Mouse (Mus musculus) hindbrain, embryonic 11.5 days (tissue): ENCODE data around the gene Gnaq. TPM values are rescaled to one million over a fixed set of nuclear protein-coding genes. Genes with fewer than 3 reads are reported as not detected.

Experiments used
- ATAC-seq: fragments of 200-750 bp; cut with Nextera tagmentation; 2 replicates; pipeline ENCODE4 v1.8.0; 2017; ENCODE audit warnings: mild to moderate bottlenecking, moderate TSS enrichment, moderate library complexity; ENCODE audit not compliant: low FRiP score
- DNase-seq: peaks from one replicate; pipeline ENCODE4 v3.0.0-alpha.2; 2015; ENCODE audit warnings: low spot score
- H3K27ac ChIP-seq: fragments of 300-500 bp; sonication (generic); 2 replicates; pipeline ENCODE4 v1.5.1; 2014; ENCODE audit warnings: mild to moderate bottlenecking, low read depth, low read length
- H3K27me3 ChIP-seq: fragments of 300-500 bp; sonication (generic); 2 replicates; pipeline ENCODE4 v1.6.1; 2014; ENCODE audit warnings: mild to moderate bottlenecking, low read length, moderate library complexity, mixed read lengths; ENCODE audit not compliant: control insufficient read depth, insufficient read depth
- H3K36me3 ChIP-seq: fragments of 300-500 bp; sonication (generic); 2 replicates; pipeline ENCODE4 v1.6.1; 2014; ENCODE audit warnings: mild to moderate bottlenecking, low read length, moderate library complexity, mixed read lengths; ENCODE audit not compliant: control insufficient read depth, insufficient read depth
- H3K4me1 ChIP-seq: fragments of 300-500 bp; sonication (generic); replicated peaks from 2 replicates; pipeline ENCODE4 v1.6.1; 2014; ENCODE audit warnings: low read length, mixed read lengths; ENCODE audit not compliant: control insufficient read depth, insufficient read depth
- H3K4me2 ChIP-seq: fragments of 300-500 bp; sonication (generic); replicated peaks from 2 replicates; pipeline ENCODE4 v1.6.1; 2014; ENCODE audit warnings: mild to moderate bottlenecking, low read depth, low read length
- H3K4me3 ChIP-seq: fragments of 300-500 bp; sonication (generic); 2 replicates; pipeline ENCODE4 v1.5.1; 2014; ENCODE audit warnings: low read depth, low read length
- H3K9ac ChIP-seq: fragments of 300-500 bp; sonication (generic); 2 replicates; pipeline ENCODE4 v1.6.1; 2014; ENCODE audit warnings: low read depth, low read length
- H3K9me3 ChIP-seq: fragments of 300-500 bp; sonication (generic); 2 replicates; pipeline ENCODE4 v1.6.1; 2016; ENCODE audit warnings: low read length; ENCODE audit not compliant: control insufficient read depth
- WGBS: fragments of 180-500 bp; shearing (Covaris S2); extraction: QIAGEN DNeasy Blood & Tissue Kit; methylation state at CpG from one replicate; pipeline ENCODE4 v1.1.7; 2014; 5-methylcytosine and 5-hydroxymethylcytosine counted together
- polyA plus RNA-seq: library from polyadenylated mRNA; unstranded; fragments of >200 nt; fragmentation: Nextera tagmentation; extraction: Ambion mirVana; gene quantifications from 2 replicates; pipeline ENCODE4 v1.2.1, GENCODE M21; 2014

The Gnaq gene
- polyA plus RNA-seq, 1 experiment from 2014 or later, result 23.2 TPM

GRCm38 (mm10) chr19:16314295-16314821 is 181.7 kb downstream of the Gnaq start:
- DNase-seq (no peak), ATAC-seq (no peak)
- Histone ChIP-seq H3K4me1 (0 out of 2 replicates have a peak, but pooled peaks cover 2% of the 10 kb centered on the region), H3K4me2 (no peak overlapping the region), H3K9ac (no peak overlapping the region), H3K27ac (no peak overlapping the region), H3K4me3 (no peak overlapping the region), H3K9me3 (no peaks in the 10 kb centered on the region), H3K27me3 (no peaks in the 10 kb centered on the region), H3K36me3 (no peaks in the 10 kb centered on the region)
- WGBS, result 54% methylated on average over 4 of the region's 4 CpGs

- 92% methylated on average over 4 of the region's 4 CpGs for WGBS
- no peak for ATAC-seq
- no peaks in the 10 kb centered on the region for H3K27me3 ChIP-seq
Observed at GRCm38 (mm10) chr19:16315525-16315924, 182.9 kb downstream of the Gnaq start.

GRCm38 (mm10) chr19:16318128-16318811 is 185.6 kb downstream of the Gnaq start:
- WGBS, result 70% methylated on average over 14 of the region's 14 CpGs
- DNase-seq, result no peak
- Histone ChIP-seq H3K4me1 (0 out of 2 replicates have a peak, but pooled peaks cover 2% of the 10 kb centered on the region), H3K9ac (no peak overlapping the region), H3K36me3 (no peaks in the 10 kb centered on the region), H3K27ac (no peak overlapping the region), H3K27me3 (no peaks in the 10 kb centered on the region), H3K4me3 (no peak overlapping the region), H3K4me2 (no peak overlapping the region), H3K9me3 (no peaks in the 10 kb centered on the region)
- no peak for ATAC-seq

More at GRCm38 (mm10) chr19:16315525-16315924, 182.9 kb downstream of the Gnaq start:
- no peak overlapping the region for H3K27ac ChIP-seq
- H3K9ac ChIP-seq, result no peak overlapping the region
- H3K4me1 ChIP-seq, result 0 out of 2 replicates have a peak, but pooled peaks cover 2% of the 10 kb centered on the region
- no peaks in the 10 kb centered on the region for H3K36me3 ChIP-seq
- no peaks in the 10 kb centered on the region for H3K9me3 ChIP-seq
- DNase-seq, result no peak
- no peak overlapping the region for H3K4me3 ChIP-seq
- no peak overlapping the region for H3K4me2 ChIP-seq

GRCm38 (mm10) chr19:16319986-16320385 is 187.4 kb downstream of the Gnaq start:
- 87% methylated on average over 7 of the region's 7 CpGs for WGBS
- no peak overlapping the region for H3K4me2 ChIP-seq
- no peak overlapping the region for H3K9ac ChIP-seq
- no peaks in the 10 kb centered on the region for H3K27me3 ChIP-seq
- no peak overlapping the region for H3K4me3 ChIP-seq
- 0 out of 2 replicates have a peak, but pooled peaks cover 2% of the 10 kb centered on the region for H3K4me1 ChIP-seq
- H3K9me3 ChIP-seq, result no peaks in the 10 kb centered on the region
- no peaks in the 10 kb centered on the region for H3K36me3 ChIP-seq
- no peak for ATAC-seq
- no peak for DNase-seq
- no peak overlapping the region for H3K27ac ChIP-seq

- H3K4me2 ChIP-seq, result no peak overlapping the region
- no peaks in the 10 kb centered on the region for H3K9me3 ChIP-seq
- H3K36me3 ChIP-seq, result no peaks in the 10 kb centered on the region
- H3K4me1 ChIP-seq, result 0 out of 2 replicates have a peak, but pooled peaks cover 2% of the 10 kb centered on the region
- no peak overlapping the region for H3K9ac ChIP-seq
- H3K4me3 ChIP-seq, result no peak overlapping the region
- WGBS, result 93% methylated on average over 6 of the region's 6 CpGs
- H3K27me3 ChIP-seq, result no peaks in the 10 kb centered on the region
- no peak overlapping the region for H3K27ac ChIP-seq
- ATAC-seq, result no peak
- no peak for DNase-seq
Observed at GRCm38 (mm10) chr19:16322986-16323385, 190.4 kb downstream of the Gnaq start.

GRCm38 (mm10) chr19:16324239-16324638 is 191.6 kb downstream of the Gnaq start:
- no peak overlapping the region for H3K9ac ChIP-seq
- H3K4me2 ChIP-seq, result no peak overlapping the region
- 94% methylated on average over 3 of the region's 3 CpGs for WGBS
- no peak overlapping the region for H3K27ac ChIP-seq
- no peak for ATAC-seq
- no peak overlapping the region for H3K4me3 ChIP-seq
- H3K27me3 ChIP-seq, result no peaks in the 10 kb centered on the region
- DNase-seq, result no peak
- 0 out of 2 replicates have a peak, but pooled peaks cover 2% of the 10 kb centered on the region for H3K4me1 ChIP-seq
- no peaks in the 10 kb centered on the region for H3K36me3 ChIP-seq
- H3K9me3 ChIP-seq, result no peaks in the 10 kb centered on the region

- WGBS, result 60% methylated on average over 8 of the region's 8 CpGs
- 0 out of 2 replicates have a peak, but pooled peaks cover 2% of the 10 kb centered on the region for H3K4me1 ChIP-seq
- no peak overlapping the region for H3K4me2 ChIP-seq
- ATAC-seq (no peak), DNase-seq (no peak)
- H3K27ac ChIP-seq, result no peak overlapping the region
- no peaks in the 10 kb centered on the region for H3K36me3 ChIP-seq
- no peaks in the 10 kb centered on the region for H3K27me3 ChIP-seq
- no peak overlapping the region for H3K9ac ChIP-seq
- no peak overlapping the region for H3K4me3 ChIP-seq
- no peaks in the 10 kb centered on the region for H3K9me3 ChIP-seq
Observed at GRCm38 (mm10) chr19:16325911-16326310, 193.3 kb downstream of the Gnaq start.

GRCm38 (mm10) chr19:16327401-16328073 is 194.9 kb downstream of the Gnaq start:
- H3K9ac ChIP-seq, result no peak overlapping the region
- H3K36me3 ChIP-seq, result no peaks in the 10 kb centered on the region
- no peaks in the 10 kb centered on the region for H3K27me3 ChIP-seq
- H3K27ac ChIP-seq, result no peak overlapping the region
- no peak for ATAC-seq
- no peak overlapping the region for H3K4me3 ChIP-seq
- 0 out of 2 replicates have a peak, but pooled peaks cover 2% of the 10 kb centered on the region for H3K4me1 ChIP-seq
- DNase-seq, result no peak
- H3K9me3 ChIP-seq, result no peaks in the 10 kb centered on the region
- WGBS, result 81% methylated on average over 10 of the region's 10 CpGs
- H3K4me2 ChIP-seq, result no peak overlapping the region
